22 mouse cellular contexts compared by ENCODE assay signal in the genomic region with DNA sequence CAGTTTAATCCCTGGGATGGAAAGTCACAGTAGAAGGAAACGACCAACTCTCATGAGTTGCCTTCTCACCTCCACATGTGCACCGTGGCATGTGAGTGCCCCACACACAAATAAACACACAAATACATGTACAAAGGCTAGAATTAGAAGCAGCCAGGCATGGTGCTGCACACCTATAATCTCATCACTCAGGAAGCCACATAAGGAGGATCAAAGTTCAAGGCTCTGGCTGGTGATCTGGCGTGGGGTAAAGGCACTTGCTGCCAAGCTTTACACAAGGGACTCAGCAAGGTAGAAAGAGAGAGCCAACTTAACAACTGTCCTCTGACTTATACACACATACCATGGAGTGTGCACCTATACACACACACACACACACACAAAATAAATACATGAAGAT. TPM values are rescaled to one million over a fixed set of nuclear protein-coding genes. Genes with fewer than 3 reads are reported as not detected.
DNase-seq lines count a peak whose midpoint lies in the region; ATAC-seq and TF ChIP-seq lines count a peak whose summit lies in the region.
"Had no signal": no experiment of that assay in that cellular context is flagged by ENCODE, and none has a peak within 500 bp of the region (broad histone marks: within the 10 kb centered on the region; RNA-seq: fewer than 3 reads in every experiment).

No protein-coding gene starts in this region.

- no peak overlapping the region for H3K4me2 ChIP-seq in kidney, embryonic 14.5 days (replicated peaks; ENCODE audit: low read depth, low read length)
- no peak overlapping the region for H3K4me2 ChIP-seq in liver, embryonic 11.5 days
- H3K4me2 ChIP-seq: embryonic facial prominence, embryonic 12.5 days; forebrain, embryonic 13.5 days; forebrain, embryonic 15.5 days had no signal

- 68% methylated on average over 3 of the region's 3 CpGs for WGBS in kidney, embryonic 14.5 days
- 43% methylated on average over 3 of the region's 3 CpGs for WGBS in liver, adult 2 months
- WGBS in liver, embryonic 11.5 days = 73% methylated on average over 3 of the region's 3 CpGs

- H3K27ac ChIP-seq in kidney, embryonic 14.5 days (ENCODE audit: low read depth, low read length) = no peak overlapping the region
- H3K27ac ChIP-seq in liver, adult 2 months (replicated peaks; ENCODE audit: insufficient read depth, low read depth, low read length) = no peak overlapping the region
- H3K27ac ChIP-seq in liver, embryonic 11.5 days (ENCODE audit: low read depth, low read length) = no peak overlapping the region; the same call in 1 of the 2 replicates
- H3K27ac ChIP-seq: embryonic facial prominence, embryonic 10.5 days; embryonic facial prominence, embryonic 12.5 days; forebrain, embryonic 13.5 days; forebrain, embryonic 15.5 days had no signal

- H3K4me3 ChIP-seq in kidney, embryonic 14.5 days (ENCODE audit: low read length) = no peak overlapping the region
- H3K4me3 ChIP-seq in liver, adult 2 months (ENCODE audit: insufficient read depth, low read depth, low read length) = no peak overlapping the region
- H3K4me3 ChIP-seq in liver, embryonic 11.5 days (ENCODE audit: low read depth, low read length) = no peak overlapping the region
- H3K4me3 ChIP-seq: embryonic facial prominence, embryonic 10.5 days; embryonic facial prominence, embryonic 12.5 days; forebrain, embryonic 13.5 days; forebrain, embryonic 15.5 days had no signal

- no peak overlapping the region for H3K9ac ChIP-seq in kidney, embryonic 14.5 days (ENCODE audit: low read depth, low read length)
- no peak overlapping the region for H3K9ac ChIP-seq in liver, adult 2 months (ENCODE audit: low read depth, low read length)
- no peak overlapping the region for H3K9ac ChIP-seq in liver, embryonic 11.5 days (ENCODE audit: low read depth, low read length)
- H3K9ac ChIP-seq: embryonic facial prominence, embryonic 12.5 days; forebrain, embryonic 13.5 days; forebrain, embryonic 15.5 days had no signal

- TF ChIP-seq CTCF in liver, adult 2 months (IDR thresholded peaks at IDR 0.05; ENCODE audit: low read depth, low read length) = no peak

- H3K9me3 ChIP-seq in kidney, embryonic 14.5 days (ENCODE audit: control insufficient read depth, low read length) = no peaks in the 10 kb centered on the region
- no peaks in the 10 kb centered on the region for H3K9me3 ChIP-seq in liver, embryonic 11.5 days (ENCODE audit: control insufficient read depth, low read length)
- H3K9me3 ChIP-seq: embryonic facial prominence, embryonic 10.5 days; embryonic facial prominence, embryonic 12.5 days; forebrain, embryonic 13.5 days; forebrain, embryonic 15.5 days; G1E had no signal

- peak; percentile 64 for DNase-seq in kidney, adult 11 months
- DNase-seq in kidney, postnatal 14 days = no peak
- DNase-seq in kidney, adult 9 months = peak; percentile 72
- peak; percentile 70 for DNase-seq in liver, adult 2 months (ENCODE audit: extremely low read depth, low read depth, low spot score)
- DNase-seq in liver, embryonic 11.5 days (ENCODE audit: low spot score) = no peak
- DNase-seq: adrenal gland, adult 8-10 months; adrenal gland, postnatal 14 days; adrenal gland, postnatal 36 days; B cell, adult 2 months; cerebellum, adult 11-12 months; cerebellum, adult 2 months; cerebellum, adult 9-10 months; cerebellum, postnatal 10 days had no signal

- TF ChIP-seq POLR2A in liver, adult 2 months (IDR thresholded peaks at IDR 0.05; ENCODE audit: extremely low read depth, insufficient read depth, low read length) = no peak

- no peak for ATAC-seq in kidney, embryonic 14.5 days (ENCODE audit: low FRiP score, low TSS enrichment)
- ATAC-seq in liver, embryonic 11.5 days (replicated peaks; ENCODE audit: low FRiP score) = no peak
- ATAC-seq: activated CD4-positive, CD25-positive, alpha-beta regulatory T cell, adult 4 months; CD4-positive, CD25-positive, alpha-beta regulatory T cell, adult 4 months; forebrain, embryonic 13.5 days; forebrain, embryonic 15.5 days; Patski had no signal

- peaks cover 30% of the 10 kb centered on the region for H3K4me1 ChIP-seq in kidney, embryonic 14.5 days (ENCODE audit: control insufficient read depth, insufficient read depth, low read length)
- peaks cover 29% of the 10 kb centered on the region for H3K4me1 ChIP-seq in liver, adult 2 months (ENCODE audit: control insufficient read depth, insufficient read depth, low read length)
- H3K4me1 ChIP-seq in liver, embryonic 11.5 days (replicated peaks; ENCODE audit: control insufficient read depth, insufficient read depth, low read length) = peaks cover 31% of the 10 kb centered on the region

- peaks cover 6% of the 10 kb centered on the region; the same call in 1 of the 2 replicates for H3K36me3 ChIP-seq in kidney, embryonic 14.5 days (ENCODE audit: control insufficient read depth, insufficient read depth, low read length)
- H3K36me3 ChIP-seq in liver, adult 2 months (ENCODE audit: control insufficient read depth, insufficient read depth, low read length) = peaks cover 2% of the 10 kb centered on the region; the same call in 1 of the 2 replicates
- H3K36me3 ChIP-seq in liver, embryonic 11.5 days (ENCODE audit: control insufficient read depth, insufficient read depth, low read length) = no peaks in the 10 kb centered on the region

- peaks cover 13% of the 10 kb centered on the region; the same call in 1 of the 2 replicates for H3K79me2 ChIP-seq in liver, adult 2 months (ENCODE audit: control insufficient read depth, insufficient read depth, low read length)

- H3K27me3 ChIP-seq in kidney, embryonic 14.5 days (ENCODE audit: control insufficient read depth, insufficient read depth, low read length) = no peaks in the 10 kb centered on the region
- no peaks in the 10 kb centered on the region for H3K27me3 ChIP-seq in liver, adult 2 months (ENCODE audit: control insufficient read depth, insufficient read depth, low read length)
- no peaks in the 10 kb centered on the region for H3K27me3 ChIP-seq in liver, embryonic 11.5 days (replicated peaks; ENCODE audit: control insufficient read depth, insufficient read depth, low read length)
- H3K27me3 ChIP-seq: embryonic facial prominence, embryonic 12.5 days; forebrain, embryonic 13.5 days; forebrain, embryonic 15.5 days; Patski had no signal

RNA-seq across cellular contexts. Expression of a gene that starts 1.8 kb away (rescaled TPM):
- 16.1 and 19.2 TPM in 2 replicates for polyA plus RNA-seq in kidney, embryonic 14.5 days (2014; fragmentation: Nextera tagmentation; extraction: Ambion mirVana)
- 156 and 163 TPM in 2 replicates for total RNA-seq in liver, adult 2 months (2014; rRNA removed)
- 34.6 and 35.0 TPM in 2 replicates for polyA plus RNA-seq in liver, adult 2 months (2012; rRNA removed)
- polyA plus RNA-seq in liver, embryonic 11.5 days (2014; fragmentation: Nextera tagmentation; extraction: Ambion mirVana) = 12.0 and 12.6 TPM in 2 replicates

RNA-seq across cellular contexts. Expression of a gene that starts 55.1 kb away (rescaled TPM):
- polyA plus RNA-seq in kidney, embryonic 14.5 days (2014; fragmentation: Nextera tagmentation; extraction: Ambion mirVana) = 85.0 and 100.0 TPM in 2 replicates
- total RNA-seq in liver, adult 2 months (2014; rRNA removed) = 32.8 and 33.1 TPM in 2 replicates
- 21.6 and 24.8 TPM in 2 replicates for polyA plus RNA-seq in liver, adult 2 months (2012; rRNA removed)
- polyA plus RNA-seq in liver, embryonic 11.5 days (2014; fragmentation: Nextera tagmentation; extraction: Ambion mirVana) = 134 and 139 TPM in 2 replicates

RNA-seq across cellular contexts. Expression of a gene that starts 55.5 kb away (rescaled TPM):
- polyA plus RNA-seq in kidney, embryonic 14.5 days (2014; fragmentation: Nextera tagmentation; extraction: Ambion mirVana) = 46.3 and 60.5 TPM in 2 replicates
- total RNA-seq in liver, adult 2 months (2014; rRNA removed) = 7.4 TPM in 2 replicates
- polyA plus RNA-seq in liver, adult 2 months (2012; rRNA removed) = 11.9 and 13.1 TPM in 2 replicates
- polyA plus RNA-seq in liver, embryonic 11.5 days (2014; fragmentation: Nextera tagmentation; extraction: Ambion mirVana) = 23.4 and 24.2 TPM in 2 replicates

RNA-seq across cellular contexts. Expression of a gene that starts 58.2 kb away (rescaled TPM):
- polyA plus RNA-seq in kidney, embryonic 14.5 days (2014; fragmentation: Nextera tagmentation; extraction: Ambion mirVana) = 19.4 and 24.1 TPM in 2 replicates
- total RNA-seq in liver, adult 2 months (2014; rRNA removed) = 15.8 and 25.6 TPM in 2 replicates
- polyA plus RNA-seq in liver, adult 2 months (2012; rRNA removed) = 20.9 and 21.6 TPM in 2 replicates
- polyA plus RNA-seq in liver, embryonic 11.5 days (2014; fragmentation: Nextera tagmentation; extraction: Ambion mirVana) = 18.3 and 19.3 TPM in 2 replicates

Comparison
In these comparisons a context has a peak if more than half of its experiments do, and no peak if none do; other contexts are left out.
1. DNase-seq: peak in kidney, adult 11 months (single experiment), kidney, adult 9 months (single experiment) and liver, adult 2 months (single experiment); none in kidney, postnatal 14 days (single experiment) and liver, embryonic 11.5 days (single experiment).